Mouse (Mus musculus) spleen, embryonic (tissue): ENCODE results near the gene Rgmb.

Experiments used
- CTCF ChIA-PET: fragments of 350-600 bp; sonication (Branson Sonifier 250); formaldehyde crosslinking; loops from one replicate; lab custom pipeline; 2022; lab: Charles Lee

Gene Rgmb

DNA sequence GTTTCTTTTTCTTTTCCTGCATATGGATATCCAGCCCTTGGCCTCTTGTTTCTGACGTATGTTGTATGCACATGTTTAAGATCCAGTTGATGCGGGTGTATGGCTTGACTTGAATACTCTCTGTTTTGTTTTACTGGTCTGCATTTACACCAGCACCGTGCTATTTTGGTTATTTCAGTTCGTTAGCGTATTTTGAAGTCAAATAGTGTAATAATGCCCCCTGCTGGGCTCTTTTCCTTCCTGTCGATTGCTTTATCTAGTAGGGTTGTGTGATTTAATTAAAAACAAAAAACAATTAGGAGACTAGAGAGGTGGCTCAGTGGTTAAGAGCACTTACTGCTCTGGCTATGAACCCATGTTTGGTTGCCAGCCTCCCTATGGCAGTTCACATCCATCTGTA lies 52.9 kb downstream of the Rgmb start:
- CTCF ChIA-PET, result no interaction called here

DNA sequence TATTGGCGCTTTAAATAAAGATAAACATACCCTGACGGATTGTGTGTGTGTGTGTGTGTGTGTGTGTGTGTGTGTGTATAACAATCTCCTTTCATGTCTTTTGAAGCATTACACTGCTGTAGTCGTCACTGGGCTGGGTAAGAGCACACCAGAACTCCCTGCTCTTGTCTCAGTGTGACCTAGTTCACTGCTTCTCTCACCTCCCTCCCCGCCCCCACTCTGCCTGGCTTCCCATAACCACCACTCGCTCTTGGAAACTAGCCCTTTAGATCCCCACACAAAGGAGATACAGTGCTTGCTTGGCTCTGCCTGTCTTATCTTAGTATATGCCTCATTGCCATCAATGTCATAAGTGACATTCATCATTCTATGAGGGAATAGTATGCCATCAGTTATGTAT lies 54.5 kb downstream of the Rgmb start:
- CTCF ChIA-PET, result no interaction called here

DNA sequence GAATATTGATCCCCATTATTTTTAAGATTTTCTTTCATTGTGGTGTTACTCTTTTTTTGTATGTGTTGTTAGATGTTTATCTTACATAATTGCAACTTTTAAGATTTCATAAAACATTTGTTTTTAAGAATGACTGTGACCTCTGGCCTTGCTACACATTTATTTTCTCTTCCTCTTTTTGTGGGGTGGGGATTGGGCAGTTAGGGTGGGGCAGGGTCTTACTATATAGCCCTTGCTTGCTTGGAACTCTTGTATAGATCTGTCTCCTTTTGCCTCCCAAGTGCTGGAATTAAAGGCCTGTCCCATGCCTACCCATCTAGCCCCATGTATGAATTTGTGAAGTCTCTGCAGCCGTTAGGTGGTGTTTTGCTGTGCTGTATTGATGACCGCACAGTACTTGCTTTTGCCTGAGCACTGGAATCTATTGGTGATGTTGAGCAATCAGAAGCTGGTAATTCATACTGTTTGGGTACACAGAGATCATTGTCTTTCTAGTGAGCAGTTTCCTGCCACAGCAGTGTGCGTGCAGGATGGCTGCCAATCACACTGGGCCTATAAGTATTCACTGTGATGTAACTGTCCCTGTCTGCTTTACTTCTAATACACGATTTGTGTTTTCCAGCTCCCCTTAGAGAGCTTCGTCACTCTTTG lies 56.1 kb downstream of the Rgmb start:
- CTCF ChIA-PET, result interaction anchor here (0.7 to 0.8 kb wide), 2 partner anchors 13 to 1992 kb away, joined by 4 to 5 read pairs; no protein-coding TSS in a partner anchor

DNA sequence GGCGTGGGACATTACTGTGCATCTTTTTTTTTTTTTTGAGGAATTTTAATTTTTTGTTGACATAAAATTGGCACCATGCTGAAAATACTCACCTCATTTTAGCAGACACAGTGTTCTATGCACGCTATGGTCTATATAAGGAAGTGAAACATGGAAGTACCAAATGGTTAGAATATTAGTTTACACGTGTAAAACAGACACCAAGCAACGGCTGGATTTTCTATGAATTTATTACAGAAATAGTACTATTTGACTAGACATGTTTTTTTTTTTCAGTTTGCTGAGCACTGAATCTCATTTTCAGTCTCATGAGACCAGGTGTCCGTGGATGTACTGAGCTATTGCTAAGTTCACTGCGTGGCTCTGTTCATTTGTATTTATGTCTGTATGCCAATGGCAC lies 56.9 kb downstream of the Rgmb start:
- CTCF ChIA-PET, result interaction anchor here (0.7 to 0.8 kb wide), 2 partner anchors 13 to 1993 kb away, joined by 4 to 5 read pairs; no protein-coding TSS in a partner anchor

DNA sequence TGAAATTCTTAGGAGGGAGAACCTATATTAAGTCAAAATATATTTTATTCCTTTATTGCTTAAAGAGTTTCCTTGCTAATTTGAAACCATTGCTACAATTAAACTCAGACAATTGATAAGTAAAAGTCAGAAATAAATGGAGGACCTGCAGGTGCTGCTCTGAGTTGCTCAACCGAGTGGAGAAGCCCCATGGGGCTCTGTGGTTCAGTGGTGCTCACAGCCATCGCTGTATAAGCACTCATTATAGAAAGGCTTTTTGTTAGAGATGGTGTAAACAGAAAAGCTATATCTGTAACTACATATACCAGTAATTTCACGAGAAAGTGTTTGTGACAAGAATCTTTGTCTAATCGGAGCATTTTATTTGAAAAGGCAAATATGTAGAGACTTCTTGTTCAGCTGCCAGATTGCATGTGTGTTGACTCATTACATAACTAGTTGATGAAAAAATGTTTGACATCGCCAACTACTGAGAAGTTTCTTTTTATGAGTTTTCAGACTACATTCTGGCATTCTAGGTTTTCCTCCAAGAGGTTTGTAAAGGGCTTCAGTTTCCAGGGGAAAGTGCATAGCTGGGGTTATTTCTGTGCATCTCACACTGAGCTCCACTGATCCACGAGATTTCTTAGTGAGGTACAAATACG lies 61.6 kb downstream of the Rgmb start:
- CTCF ChIA-PET, result no interaction called here

DNA sequence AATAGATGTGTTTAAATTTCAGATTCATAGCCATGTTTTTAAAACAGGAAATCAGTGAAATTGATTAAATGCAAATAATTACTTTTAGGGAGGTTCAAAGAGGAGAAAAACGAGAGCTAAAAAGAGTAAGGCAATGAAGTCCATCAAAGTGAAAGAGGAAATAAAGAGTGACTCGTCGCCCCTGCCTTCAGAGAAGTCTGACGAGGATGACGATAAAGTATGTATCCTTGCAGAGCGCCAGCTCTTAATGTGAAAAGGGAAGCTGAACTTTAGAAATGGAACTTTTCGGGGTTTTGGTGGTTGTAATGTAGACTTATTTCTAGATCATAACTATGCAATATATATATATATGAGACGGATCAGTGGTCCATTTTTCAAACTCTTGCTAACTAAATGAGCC lies 69.6 kb downstream of the Rgmb start:
- CTCF ChIA-PET, result interaction anchor here (0.7 to 1.1 kb wide), 3 partner anchors 13 to 1774 kb away, joined by 3 to 4 read pairs (median 3); no protein-coding TSS in a partner anchor
